Mouse (Mus musculus): ENCODE measurements around the gene Hsh2d.

Gene Hsh2d

GRCm38 (mm10) chr8:72189417-72190214 lies at the start of gene Hsh2d:
TSS of gene Hsh2d (plus strand) at chr8:72189638.
- no peak for DNase-seq (ENCODE audit: inconsistent age in 2 of 2, low spot score in 1 of 2)

- DNase-seq (ENCODE audit: inconsistent age in 2 of 2, low spot score in 1 of 2) = peak in 1 of 2 experiments; percentile 17
These were observed 46.1 kb upstream of the Hsh2d start for GRCm38 (mm10) chr8:72143256-72143824.

GRCm38 (mm10) chr8:72144345-72144975 lies 45.0 kb upstream of the Hsh2d start:
- DNase-seq (ENCODE audit: inconsistent age in 2 of 2, low spot score in 1 of 2) = no peak

- DNase-seq (ENCODE audit: inconsistent age in 2 of 2, low spot score in 1 of 2) = peak in 1 of 2 experiments; percentile 68
These were observed 43.9 kb upstream of the Hsh2d start for GRCm38 (mm10) chr8:72145511-72145910.

GRCm38 (mm10) chr8:72146056-72146455 lies 43.4 kb upstream of the Hsh2d start:
- peak in 1 of 2 experiments; percentile 86 for DNase-seq (ENCODE audit: inconsistent age in 2 of 2, low spot score in 1 of 2)

- DNase-seq (ENCODE audit: inconsistent age in 2 of 2, low spot score in 1 of 2) = no peak
These were observed 42.9 kb upstream of the Hsh2d start for GRCm38 (mm10) chr8:72146556-72146955.

GRCm38 (mm10) chr8:72147266-72147665 lies 42.2 kb upstream of the Hsh2d start:
- DNase-seq (ENCODE audit: inconsistent age in 2 of 2, low spot score in 1 of 2) = no peak

GRCm38 (mm10) chr8:72149056-72149455 lies 40.4 kb upstream of the Hsh2d start:
- DNase-seq (ENCODE audit: inconsistent age in 2 of 2, low spot score in 1 of 2) = no peak

GRCm38 (mm10) chr8:72151418-72152078 lies 37.9 kb upstream of the Hsh2d start:
- DNase-seq (ENCODE audit: inconsistent age in 2 of 2, low spot score in 1 of 2) = no peak

- no peak for DNase-seq (ENCODE audit: inconsistent age in 2 of 2, low spot score in 1 of 2)
These were observed 36.1 kb upstream of the Hsh2d start for GRCm38 (mm10) chr8:72153382-72153781.

GRCm38 (mm10) chr8:72158096-72158495 lies 31.3 kb upstream of the Hsh2d start:
- DNase-seq (ENCODE audit: inconsistent age in 2 of 2, low spot score in 1 of 2) = no peak

GRCm38 (mm10) chr8:72158726-72159125 lies 30.7 kb upstream of the Hsh2d start:
- DNase-seq (ENCODE audit: inconsistent age in 2 of 2, low spot score in 1 of 2) = no peak

- DNase-seq (ENCODE audit: inconsistent age in 2 of 2, low spot score in 1 of 2) = no peak
These were observed 29.4 kb upstream of the Hsh2d start for GRCm38 (mm10) chr8:72160007-72160406.

- DNase-seq (ENCODE audit: inconsistent age in 2 of 2, low spot score in 1 of 2) = peak; percentile 100
These were observed 28.4 kb upstream of the Hsh2d start, which contains the start of gene Rab8a for GRCm38 (mm10) chr8:72160707-72161697. TSS of gene Rab8a (plus strand) at chr8:72161200.

- no peak for DNase-seq (ENCODE audit: inconsistent age in 2 of 2, low spot score in 1 of 2)
These were observed 26.6 kb upstream of the Hsh2d start for GRCm38 (mm10) chr8:72162821-72163220.

- DNase-seq (ENCODE audit: inconsistent age in 2 of 2, low spot score in 1 of 2) = no peak
These were observed 20.3 kb upstream of the Hsh2d start for GRCm38 (mm10) chr8:72169098-72169668.

- no peak for DNase-seq (ENCODE audit: inconsistent age in 2 of 2, low spot score in 1 of 2)
These were observed 19.7 kb upstream of the Hsh2d start for GRCm38 (mm10) chr8:72169681-72170249.

- peak; percentile 67 to 93 for DNase-seq (ENCODE audit: inconsistent age in 2 of 2, low spot score in 1 of 2)
These were observed 12.0 kb upstream of the Hsh2d start for GRCm38 (mm10) chr8:72177346-72177925.

GRCm38 (mm10) chr8:72183554-72184202 lies 5.8 kb upstream of the Hsh2d start:
- peak in 1 of 2 experiments; percentile 64 for DNase-seq (ENCODE audit: inconsistent age in 2 of 2, low spot score in 1 of 2)

Measured in adrenal gland, adult (tissue).